Mouse (Mus musculus) gastrocnemius, adult 2 months (tissue): Measurements from ENCODE around the gene AI464131. TPM values are rescaled to one million over a fixed set of nuclear protein-coding genes. Genes with fewer than 3 reads are reported as not detected.

Experiments used
- DNase-seq: peaks from one replicate; pipeline ENCODE4 v3.0.0; 2022
- H3K27ac ChIP-seq: fragments of 200-600 bp; 2 replicates; pipeline ENCODE4 v1.8.1; 2022; ENCODE audit warnings: mild to moderate bottlenecking
- H3K4me3 ChIP-seq: fragments of 200-600 bp; 2 replicates; pipeline ENCODE4 v1.8.1; 2022; ENCODE audit warnings: mild to moderate bottlenecking, moderate library complexity
- CTCF ChIP-seq: fragments of 200-600 bp; IDR thresholded peaks from 2 replicates; pipeline ENCODE4 v1.8.1; 2022; ENCODE audit warnings: antibody characterized with exemption, mild to moderate bottlenecking, moderate library complexity
- intact Hi-C: fragments of 180-260 bp; cut with DNase I; formaldehyde crosslinking; loops from one replicate; pipeline ENCODE4 v1.15.1; 2025
- total RNA-seq, 2 experiments: library from RNA; stranded (reverse); gene quantifications; 2 replicates each; pipeline ENCODE4 v1.2.3; 2021

Gene AI464131
- total RNA-seq, 2 experiments from 2014 or later, result 75.0 to 87.5 TPM

DNA sequence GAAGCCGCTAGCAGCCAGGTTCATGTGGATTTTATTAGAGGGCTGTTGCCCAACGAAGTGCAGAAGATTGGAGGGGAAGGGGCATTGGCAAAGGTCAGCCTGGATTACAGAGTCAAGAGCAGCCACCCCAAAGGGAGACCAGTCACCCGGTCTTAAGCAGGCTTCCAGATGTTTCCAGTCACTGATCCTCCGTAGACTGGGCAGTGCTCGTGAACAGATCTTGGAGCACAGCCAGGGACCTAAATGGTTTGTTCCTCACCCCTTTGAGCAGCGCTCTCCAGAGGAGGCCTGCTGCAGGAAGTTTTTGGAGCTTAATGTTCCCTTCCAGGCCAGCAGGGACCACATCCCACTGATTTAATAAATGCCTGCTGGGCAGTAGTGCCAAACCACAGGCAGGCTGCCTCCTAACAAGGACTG, 21.3 kb downstream of the AI464131 start:
- no peak; the same call in 1 of the 2 replicates for TF ChIP-seq CTCF
- intact Hi-C loops, result loop anchor here (2.0 kb wide), 1 partner anchor 21 kb away; the partner anchor contains the start of gene AI464131
- peak; percentile 80 for DNase-seq

GRCm38 (mm10) chr4:41480254-41480653, 22.6 kb downstream of the AI464131 start:
- peak overlapping the region; percentile 5; the same call in 1 of the 2 replicates for H3K4me3 ChIP-seq
- TF ChIP-seq CTCF, result no peak
- intact Hi-C loops, result loop anchor here (2.0 kb wide), 1 partner anchor 23 kb away; the partner anchor contains the start of gene AI464131
- peak; percentile 87 for DNase-seq
- peak overlapping the region; percentile 87 for H3K27ac ChIP-seq

More for the DNA sequence above, 21.3 kb downstream of the AI464131 start:
- peak overlapping the region; percentile 36 for H3K4me3 ChIP-seq
- H3K27ac ChIP-seq, result peak overlapping the region; percentile 87

DNA sequence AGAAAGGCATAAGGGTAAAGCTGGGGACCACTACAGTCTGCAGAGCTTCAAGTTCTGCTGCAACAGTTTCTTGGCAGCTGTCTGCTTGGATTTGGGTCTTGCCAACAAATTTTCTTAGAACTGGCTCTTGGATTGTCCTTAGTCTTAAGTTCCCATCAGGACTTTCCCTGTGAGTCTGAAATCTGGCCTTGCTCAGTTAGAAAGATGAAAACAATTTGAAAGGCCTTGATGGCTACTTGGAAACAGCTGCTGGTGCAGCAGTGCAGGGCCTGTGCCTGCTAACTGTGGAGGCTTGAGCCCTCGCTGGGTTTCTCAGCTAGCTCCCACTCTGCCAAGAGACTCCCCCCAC, 23.4 kb downstream of the AI464131 start:
- peak overlapping the region; percentile 5; the same call in 1 of the 2 replicates for H3K4me3 ChIP-seq
- intact Hi-C loops, result no loop called here
- no peak for DNase-seq
- no peak for TF ChIP-seq CTCF
- peak overlapping the region; percentile 87 for H3K27ac ChIP-seq

GRCm38 (mm10) chr4:41478751-41479455, 24.0 kb downstream of the AI464131 start:
- no peak overlapping the region for H3K4me3 ChIP-seq
- DNase-seq, result no peak
- H3K27ac ChIP-seq, result peak overlapping the region; percentile 87
- intact Hi-C loops, result no loop called here
- peak; percentile 20; the same call in 1 of the 2 replicates for TF ChIP-seq CTCF

DNA sequence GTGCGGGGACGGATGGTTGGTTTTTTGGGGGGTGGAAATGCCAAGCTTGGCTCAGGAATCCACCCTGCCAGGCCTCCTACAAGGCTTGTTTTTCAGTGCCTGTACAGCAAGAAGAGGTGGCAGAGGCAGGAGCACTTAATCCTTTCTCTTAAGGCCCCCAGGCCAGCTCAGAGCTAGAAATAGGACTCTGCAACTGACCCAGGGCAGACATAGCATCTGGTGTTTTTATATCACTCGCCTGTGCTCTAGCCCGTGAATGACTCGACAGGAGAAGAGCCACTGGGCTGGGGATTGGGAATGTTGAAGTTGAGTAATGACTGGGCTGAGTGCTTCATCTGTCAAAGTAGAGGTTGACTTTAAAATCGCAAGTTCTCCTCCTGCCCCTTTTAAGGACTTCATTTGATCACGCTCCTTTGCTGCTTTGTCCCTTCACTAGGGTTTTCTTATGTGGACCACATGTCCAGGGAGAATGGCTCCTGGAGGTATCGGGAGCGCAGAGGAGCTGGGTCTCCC, 25.2 kb downstream of the AI464131 start:
- Histone ChIP-seq H3K4me3 (no peak overlapping the region), H3K27ac (peak overlapping the region; percentile 87)
- peak; percentile 60 for DNase-seq
- TF ChIP-seq CTCF, result no peak
- intact Hi-C loops, result no loop called here

DNA sequence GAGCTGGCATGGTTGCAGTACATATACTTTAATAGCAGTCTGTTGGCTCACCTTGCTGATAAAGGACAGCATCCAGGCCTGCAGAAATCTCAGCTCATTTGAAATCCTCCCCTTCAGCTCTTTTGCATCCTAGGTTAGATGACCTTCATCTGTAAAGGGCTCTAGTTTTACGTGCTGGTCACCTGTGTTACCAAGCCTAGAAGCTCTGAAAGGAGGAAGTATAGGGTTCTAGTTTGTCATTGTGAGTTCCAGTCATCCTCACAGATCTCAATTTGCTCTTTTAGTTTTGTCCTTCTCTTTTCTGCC, 31.5 kb downstream of the AI464131 start:
- Histone ChIP-seq H3K4me3 (no peak overlapping the region), H3K27ac (peak overlapping the region; percentile 20; the same call in 1 of the 2 replicates)
- DNase-seq, result no peak
- TF ChIP-seq CTCF, result no peak
- intact Hi-C loops, result no loop called here

DNA sequence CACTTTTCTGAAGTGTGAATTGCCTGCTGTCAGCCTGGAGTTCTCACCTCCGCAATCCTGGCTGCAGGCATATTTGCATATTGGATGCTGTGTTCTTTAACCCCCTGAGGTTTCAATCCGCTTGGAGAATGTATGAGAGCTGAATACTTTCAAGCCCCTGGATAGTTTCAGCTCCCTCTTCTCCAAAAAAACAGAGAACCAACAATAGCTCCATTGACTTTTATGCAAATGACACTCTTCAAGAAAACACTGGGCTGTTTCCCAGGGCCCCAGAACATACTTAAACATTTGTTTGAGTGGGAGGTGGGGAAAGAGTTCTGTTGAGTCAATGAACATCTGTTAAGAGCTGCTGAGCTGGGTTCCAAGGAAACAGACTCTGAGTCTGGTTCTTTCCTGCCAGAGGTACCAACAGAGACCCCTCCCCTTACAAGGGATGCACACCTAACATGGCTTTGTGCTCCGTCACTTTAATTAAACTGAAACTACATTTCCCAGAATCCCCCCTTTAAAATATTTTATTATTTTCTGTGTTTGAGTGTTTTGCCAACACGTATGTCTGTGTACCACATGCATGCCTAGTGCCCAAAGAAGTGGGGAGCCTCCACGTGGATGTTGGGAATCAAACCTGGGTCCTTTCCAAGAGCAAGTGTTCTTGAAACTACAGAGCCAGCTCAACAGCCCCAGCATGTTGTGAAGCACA, 32.0 kb downstream of the AI464131 start:
- no peak for TF ChIP-seq CTCF
- no peak overlapping the region for H3K4me3 ChIP-seq
- intact Hi-C loops, result no loop called here
- H3K27ac ChIP-seq, result peak overlapping the region; percentile 20; the same call in 1 of the 2 replicates
- no peak for DNase-seq

DNA sequence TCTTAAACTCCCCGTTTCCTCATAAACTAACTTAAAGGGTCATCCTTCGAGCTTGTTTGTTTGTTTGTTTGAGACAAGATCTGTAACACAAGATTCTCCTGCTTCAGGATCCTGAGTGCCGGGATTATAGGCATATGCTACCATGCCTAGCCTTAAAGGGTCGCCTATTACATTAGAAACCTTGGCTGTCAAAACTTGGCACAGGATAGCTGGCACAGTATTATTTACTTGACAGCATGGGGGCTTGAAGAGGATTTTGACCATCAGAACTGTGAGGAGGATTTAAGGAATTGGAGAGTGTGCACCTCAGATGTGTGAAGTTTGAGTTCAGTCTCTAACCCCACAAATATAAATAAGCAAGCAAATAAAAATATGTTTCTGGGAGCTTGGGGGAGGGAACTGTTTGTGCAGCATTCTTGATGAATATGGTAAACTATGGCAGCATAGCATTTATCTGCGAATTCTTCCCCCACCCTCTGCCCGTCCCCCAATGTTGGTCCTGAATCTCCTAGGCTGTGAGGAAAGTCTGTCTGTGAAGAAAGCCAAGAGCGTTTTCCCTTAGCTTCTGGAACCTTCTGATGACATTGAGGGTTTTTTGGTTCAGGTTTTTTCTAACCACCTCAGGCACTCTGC, 32.7 kb downstream of the AI464131 start:
- no peak for DNase-seq
- Histone ChIP-seq H3K27ac (no peak overlapping the region; the same call in 1 of the 2 replicates), H3K4me3 (no peak overlapping the region)
- TF ChIP-seq CTCF, result no peak
- intact Hi-C loops, result no loop called here

DNA sequence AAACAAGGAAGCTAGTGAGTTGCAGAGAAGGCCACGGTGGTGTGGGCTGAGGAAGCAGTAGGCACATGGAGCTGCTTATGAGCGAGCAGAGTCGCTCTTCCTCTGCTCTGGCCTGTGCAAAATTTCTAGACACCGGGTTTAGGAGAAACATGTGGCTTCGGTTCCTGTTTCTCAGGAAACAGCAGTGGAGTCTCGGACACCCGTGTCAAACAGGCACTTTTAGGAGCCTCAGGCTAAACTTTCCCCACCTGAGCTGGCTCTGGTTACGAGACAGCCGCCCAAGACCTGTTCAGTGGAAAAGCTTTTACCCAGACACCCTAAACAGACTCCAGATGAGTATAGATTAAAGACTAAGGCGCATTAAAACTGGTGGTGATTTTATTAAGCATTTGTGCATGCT, 33.7 kb downstream of the AI464131 start:
- no peak for DNase-seq
- intact Hi-C loops, result loop anchor here (1.0 to 5.0 kb wide), 4 partner anchors 36 to 238 kb away; no protein-coding TSS in a partner anchor
- TF ChIP-seq CTCF, result no peak

GRCm38 (mm10) chr4:41468396-41469080, 34.3 kb downstream of the AI464131 start:
- Histone ChIP-seq H3K4me3 (no peak overlapping the region), H3K27ac (0 out of 2 replicates have a peak overlapping the region, but pooled peaks have one; percentile 4)
- intact Hi-C loops, result loop anchor here (1.0 to 5.0 kb wide), 4 partner anchors 37 to 238 kb away; no protein-coding TSS in a partner anchor
- peak; percentile 82 for TF ChIP-seq CTCF
- peak; percentile 67 for DNase-seq

More for the DNA sequence above, 33.7 kb downstream of the AI464131 start:
- no peak overlapping the region for H3K4me3 ChIP-seq
- H3K27ac ChIP-seq, result 0 out of 2 replicates have a peak overlapping the region, but pooled peaks have one; percentile 4

DNA sequence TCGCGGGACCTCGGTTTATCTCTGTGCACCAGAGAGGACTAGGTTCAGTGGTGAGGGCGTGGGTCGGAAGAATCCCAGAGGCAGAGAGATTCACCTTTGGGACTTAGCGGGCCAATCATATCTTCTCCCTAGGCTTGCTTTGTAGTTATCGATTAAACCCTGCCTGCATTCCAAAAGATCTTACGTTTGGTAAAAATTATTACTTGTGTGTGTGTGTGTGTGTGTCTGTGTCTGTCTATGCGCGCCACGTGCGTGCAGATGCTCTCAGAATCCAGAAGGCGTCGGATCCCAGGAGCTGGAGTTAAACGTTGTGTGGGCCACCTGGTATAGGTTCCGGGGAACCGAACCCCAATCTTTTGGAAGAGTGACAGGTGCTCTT, 37.6 kb downstream of the AI464131 start:
- Histone ChIP-seq H3K4me3 (peak overlapping the region; percentile 78), H3K27ac (peak overlapping the region; percentile 88)
- DNase-seq, result no peak
- TF ChIP-seq CTCF, result peak; percentile 9; the same call in 1 of the 2 replicates
- intact Hi-C loops, result loop anchor here (5.0 kb wide), 2 partner anchors 147 to 187 kb away; no protein-coding TSS in a partner anchor
